Mouse (Mus musculus) hindbrain, embryonic 13.5 days (tissue): ENCODE results near the gene Nrk. TPM values are rescaled to one million over a fixed set of nuclear protein-coding genes. Genes with fewer than 3 reads are reported as not detected.

Experiments
- ATAC-seq: fragments of 200-750 bp; cut with Nextera tagmentation; 2 replicates; pipeline ENCODE4 v1.8.0; 2017; ENCODE audit warnings: moderate TSS enrichment; ENCODE audit not compliant: low FRiP score
- H3K27ac ChIP-seq: fragments of 300-500 bp; sonication (generic); 2 replicates; pipeline ENCODE4 v1.5.1; 2015; ENCODE audit warnings: inconsistent platforms, mild to moderate bottlenecking, moderate library complexity
- H3K27me3 ChIP-seq: fragments of 300-500 bp; sonication (generic); 2 replicates; pipeline ENCODE4 v1.6.1; 2015; ENCODE audit warnings: mild to moderate bottlenecking, inconsistent platforms
- H3K36me3 ChIP-seq: fragments of 300-500 bp; sonication (generic); 2 replicates; pipeline ENCODE4 v1.6.1; 2015; ENCODE audit warnings: mild to moderate bottlenecking, inconsistent platforms
- H3K4me1 ChIP-seq: fragments of 300-500 bp; sonication (generic); replicated peaks from 2 replicates; pipeline ENCODE4 v1.6.1; 2015; ENCODE audit warnings: inconsistent platforms
- H3K4me2 ChIP-seq: fragments of 300-500 bp; sonication (generic); 2 replicates; pipeline ENCODE4 v1.6.1; 2015; ENCODE audit warnings: inconsistent platforms, mild to moderate bottlenecking, moderate library complexity
- H3K4me3 ChIP-seq: fragments of 300-500 bp; sonication (generic); 2 replicates; pipeline ENCODE4 v1.5.1; 2015; ENCODE audit warnings: mild to moderate bottlenecking, inconsistent platforms
- H3K9ac ChIP-seq: fragments of 300-500 bp; sonication (generic); 2 replicates; pipeline ENCODE4 v1.6.1; 2015; ENCODE audit warnings: mild to moderate bottlenecking, inconsistent platforms
- H3K9me3 ChIP-seq: fragments of 300-500 bp; sonication (generic); 2 replicates; pipeline ENCODE4 v1.6.1; 2016; ENCODE audit warnings: inconsistent platforms
- WGBS: fragments of 180-500 bp; shearing (Covaris S2); methylation state at CpG from one replicate; pipeline ENCODE4 v1.1.7; 2015; 5-methylcytosine and 5-hydroxymethylcytosine counted together
- polyA plus RNA-seq: library from polyadenylated mRNA; unstranded; fragments of >200 nt; fragmentation: Nextera tagmentation; extraction: Ambion mirVana; gene quantifications from 2 replicates; pipeline ENCODE4 v1.2.1, GENCODE M21; 2015

Gene Nrk
- polyA plus RNA-seq, 1 experiment from 2014 or later = 2.0 TPM

DNA sequence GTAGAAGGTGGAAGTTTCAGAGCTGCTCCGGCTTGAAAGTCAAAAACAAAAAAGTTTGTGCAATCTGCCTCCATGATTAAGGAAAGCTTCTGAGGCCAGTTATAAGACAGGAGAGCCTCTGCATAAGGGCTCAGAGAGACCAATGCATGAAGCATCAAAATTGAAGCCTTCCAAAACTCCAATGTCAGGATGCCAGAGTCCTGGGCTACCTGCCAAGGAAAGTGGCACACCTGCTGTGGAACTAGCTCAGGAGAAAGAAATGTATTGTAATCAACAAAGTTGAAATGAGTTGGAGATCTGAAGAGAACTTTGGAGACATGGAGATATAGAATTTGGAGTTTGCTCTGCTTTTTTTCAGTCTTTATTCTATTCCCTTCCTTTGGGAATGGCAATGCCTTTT is 123.4 kb downstream of the Nrk start:
- no peak overlapping the region for H3K27ac ChIP-seq
- 95% methylated on average over 1 of the region's 1 CpGs for WGBS
- H3K4me1 ChIP-seq = no peaks in the 10 kb centered on the region
- no peaks in the 10 kb centered on the region for H3K36me3 ChIP-seq
- H3K27me3 ChIP-seq = no peaks in the 10 kb centered on the region
- ATAC-seq = no peak
- no peaks in the 10 kb centered on the region for H3K9me3 ChIP-seq
- H3K4me2 ChIP-seq = no peak overlapping the region
- H3K9ac ChIP-seq = no peak overlapping the region
- H3K4me3 ChIP-seq = no peak overlapping the region

DNA sequence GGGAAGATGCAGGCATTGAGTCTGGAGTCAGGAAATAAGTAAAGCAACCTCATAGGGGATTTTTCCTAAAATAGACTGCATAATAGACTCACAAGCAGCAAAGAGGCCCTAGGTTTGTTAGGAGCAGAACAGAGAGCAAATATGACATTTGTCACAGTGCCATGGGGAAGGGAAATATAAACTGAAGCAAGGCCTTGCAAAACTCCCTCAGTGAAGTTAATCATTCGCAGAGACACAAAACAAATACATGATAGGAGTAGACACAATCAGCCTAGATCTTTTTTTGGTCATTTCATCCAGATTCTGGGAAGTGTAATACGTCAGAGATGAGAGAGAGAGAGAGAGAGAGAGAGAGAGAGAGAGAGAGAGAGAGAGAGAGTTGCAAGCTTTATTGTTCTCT is 125.1 kb downstream of the Nrk start:
- ATAC-seq = no peak
- H3K9ac ChIP-seq = no peak overlapping the region
- no peaks in the 10 kb centered on the region for H3K27me3 ChIP-seq
- no peaks in the 10 kb centered on the region for H3K36me3 ChIP-seq
- no peaks in the 10 kb centered on the region for H3K4me1 ChIP-seq
- H3K27ac ChIP-seq = no peak overlapping the region
- no peaks in the 10 kb centered on the region for H3K9me3 ChIP-seq
- no peak overlapping the region for H3K4me2 ChIP-seq
- no peak overlapping the region for H3K4me3 ChIP-seq
- WGBS = 61% methylated on average over 2 of the region's 2 CpGs

DNA sequence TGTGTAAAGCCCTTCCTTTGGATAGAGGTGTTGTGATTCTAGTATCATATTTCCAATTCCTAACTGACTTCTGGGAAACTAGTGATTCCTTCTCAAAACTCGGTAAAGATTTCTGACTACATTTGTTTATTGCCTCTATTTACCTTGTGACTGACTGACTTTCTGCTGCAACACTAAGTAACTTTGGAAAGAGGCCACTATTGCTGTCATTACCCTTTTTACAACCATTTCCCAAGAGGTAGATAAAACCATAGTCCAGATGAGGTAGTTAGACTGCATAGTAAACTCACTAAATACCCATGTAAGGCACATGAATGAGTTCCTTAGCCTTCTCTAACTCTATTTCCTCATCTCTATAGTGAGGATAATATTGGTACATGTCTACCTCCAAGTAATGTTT is 126.9 kb downstream of the Nrk start:
- no peaks in the 10 kb centered on the region for H3K36me3 ChIP-seq
- no peaks in the 10 kb centered on the region for H3K9me3 ChIP-seq
- WGBS = 89% methylated on average over 1 of the region's 1 CpGs
- H3K4me1 ChIP-seq = no peaks in the 10 kb centered on the region
- no peak overlapping the region for H3K4me3 ChIP-seq
- no peak for ATAC-seq
- no peak overlapping the region for H3K9ac ChIP-seq
- H3K27ac ChIP-seq = no peak overlapping the region
- no peak overlapping the region for H3K4me2 ChIP-seq
- no peaks in the 10 kb centered on the region for H3K27me3 ChIP-seq

DNA sequence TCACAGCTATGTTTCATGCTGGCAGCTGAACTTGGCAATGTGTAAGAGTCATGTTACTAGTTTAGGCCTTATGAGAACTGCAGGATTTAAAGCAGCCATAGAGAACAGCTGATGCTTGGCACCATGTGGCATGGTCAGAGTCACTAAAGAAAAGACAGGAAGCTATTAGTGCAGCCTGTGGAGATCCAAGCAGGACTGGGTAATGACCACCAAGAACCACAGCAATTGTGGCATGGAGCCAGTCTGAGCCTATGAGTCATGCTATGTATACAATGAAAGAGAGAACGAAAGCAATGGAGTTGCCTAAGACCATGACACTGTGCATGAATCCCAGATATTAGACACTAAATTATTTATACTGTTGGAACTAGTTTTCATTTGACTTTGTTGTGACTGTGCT is 137.7 kb downstream of the Nrk start:
- H3K9ac ChIP-seq = no peak overlapping the region
- H3K36me3 ChIP-seq = no peaks in the 10 kb centered on the region
- WGBS = 88% methylated on average over 1 of the region's 1 CpGs

DNA sequence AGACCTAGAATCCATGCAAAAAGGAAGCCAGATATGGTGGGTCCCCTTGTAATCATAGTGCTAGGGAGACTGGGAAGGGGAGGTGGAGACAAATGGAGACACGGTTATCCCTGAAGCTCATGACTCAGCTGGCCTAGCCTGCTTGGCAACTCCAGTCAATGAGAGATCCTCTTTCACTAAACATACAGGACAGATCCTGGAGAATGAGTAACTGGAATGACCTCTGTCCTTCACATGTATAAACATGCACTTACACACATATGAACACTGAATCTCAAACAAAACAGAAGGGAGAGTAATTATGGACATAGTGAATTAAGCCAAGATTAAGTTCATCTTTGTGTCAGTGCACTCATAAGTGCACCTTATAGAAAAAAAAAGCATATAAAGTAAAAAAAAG is 138.9 kb downstream of the Nrk start:
- H3K27me3 ChIP-seq = no peaks in the 10 kb centered on the region
- H3K36me3 ChIP-seq = no peaks in the 10 kb centered on the region
- no peak overlapping the region for H3K9ac ChIP-seq
- ATAC-seq = no peak
- no peak overlapping the region for H3K4me3 ChIP-seq
- H3K9me3 ChIP-seq = no peaks in the 10 kb centered on the region
- no peak overlapping the region for H3K4me2 ChIP-seq
- H3K27ac ChIP-seq = no peak overlapping the region
- 92% methylated on average over 1 of the region's 1 CpGs for WGBS
- no peaks in the 10 kb centered on the region for H3K4me1 ChIP-seq

More for the DNA sequence above, 137.7 kb downstream of the Nrk start:
- H3K27ac ChIP-seq = no peak overlapping the region
- H3K4me1 ChIP-seq = no peaks in the 10 kb centered on the region
- no peaks in the 10 kb centered on the region for H3K27me3 ChIP-seq
- ATAC-seq = no peak
- no peaks in the 10 kb centered on the region for H3K9me3 ChIP-seq
- H3K4me3 ChIP-seq = no peak overlapping the region
- no peak overlapping the region for H3K4me2 ChIP-seq

Other genes starting within 250 kb of the Nrk start
- gene Serpina7, start 170.8 kb downstream of the Nrk start, polyA plus RNA-seq = not detected in 2 replicates
- not detected in 2 replicates for gene 4930513O06Rik, start 171.8 kb downstream of the Nrk start, polyA plus RNA-seq